Mouse (Mus musculus): ENCODE measurements at regions not wholly inside any gene's neighbourhood (a gene's known extent, or its start where the extent isn't known, plus 50 kb on each side); places are given as distances from the start of the nearest gene placed in this dataset.

- no peak for ATAC-seq
These were observed 377.7 kb downstream of the Sox2 start for GRCm38 (mm10) chr3:35027898-35028297.

GRCm38 (mm10) chr3:35029924-35030323, 379.7 kb downstream of the Sox2 start:
- no peak for ATAC-seq

- no peak for ATAC-seq
These were observed 383.4 kb downstream of the Sox2 start for GRCm38 (mm10) chr3:35033587-35033986.

GRCm38 (mm10) chr3:35035234-35035633, 385.0 kb downstream of the Sox2 start:
- no peak for ATAC-seq

GRCm38 (mm10) chr3:35043705-35044104, 393.5 kb downstream of the Sox2 start:
- no peak for ATAC-seq

GRCm38 (mm10) chr3:35059438-35059837, 409.2 kb downstream of the Sox2 start:
- no peak for ATAC-seq

- no peak for ATAC-seq
These were observed 409.8 kb downstream of the Sox2 start for GRCm38 (mm10) chr3:35060042-35060441.

GRCm38 (mm10) chr3:35066824-35067223, 416.6 kb downstream of the Sox2 start:
- ATAC-seq = no peak

GRCm38 (mm10) chr3:35068586-35068985, 418.4 kb downstream of the Sox2 start:
- ATAC-seq = no peak

GRCm38 (mm10) chr3:35071046-35071445, 420.8 kb downstream of the Sox2 start:
- no peak for ATAC-seq

GRCm38 (mm10) chr3:35079887-35080286, 429.7 kb downstream of the Sox2 start:
- no peak for ATAC-seq

- no peak for ATAC-seq
These were observed 434.1 kb downstream of the Sox2 start for GRCm38 (mm10) chr3:35084091-35084867.

GRCm38 (mm10) chr3:35088241-35089080, 438.3 kb downstream of the Sox2 start:
- no peak for ATAC-seq

- ATAC-seq = no peak
These were observed 440.4 kb downstream of the Sox2 start for GRCm38 (mm10) chr3:35090496-35091133.

GRCm38 (mm10) chr3:35093001-35093400, 442.8 kb downstream of the Sox2 start:
- ATAC-seq = no peak

GRCm38 (mm10) chr3:35095221-35095620, 445.0 kb downstream of the Sox2 start:
- no peak for ATAC-seq

GRCm38 (mm10) chr3:35096381-35096780, 446.2 kb downstream of the Sox2 start:
- no peak for ATAC-seq

GRCm38 (mm10) chr3:35097766-35098165, 447.6 kb downstream of the Sox2 start:
- ATAC-seq = no peak

- ATAC-seq = no peak
These were observed 449.0 kb downstream of the Sox2 start for GRCm38 (mm10) chr3:35099226-35099625.

GRCm38 (mm10) chr3:35099876-35100420, 449.7 kb downstream of the Sox2 start:
- ATAC-seq = no peak

- no peak for ATAC-seq
These were observed 451.1 kb downstream of the Sox2 start for GRCm38 (mm10) chr3:35101286-35101685.

- no peak for ATAC-seq
These were observed 451.7 kb downstream of the Sox2 start for GRCm38 (mm10) chr3:35101951-35102350.

All from inflammation-experienced regulatory T-cells, adult 6 months (primary cell).